Mouse (Mus musculus) urinary bladder, adult 18-20 months (tissue): ENCODE results near the gene Mtmr3.

Source experiments
- DNase-seq, 2 experiments: peaks; one replicate each; pipeline ENCODE4 v3.0.0; 2022; ENCODE audit warnings: low spot score in 2 of 2, mixed read lengths in 2 of 2

The Mtmr3 gene

DNA sequence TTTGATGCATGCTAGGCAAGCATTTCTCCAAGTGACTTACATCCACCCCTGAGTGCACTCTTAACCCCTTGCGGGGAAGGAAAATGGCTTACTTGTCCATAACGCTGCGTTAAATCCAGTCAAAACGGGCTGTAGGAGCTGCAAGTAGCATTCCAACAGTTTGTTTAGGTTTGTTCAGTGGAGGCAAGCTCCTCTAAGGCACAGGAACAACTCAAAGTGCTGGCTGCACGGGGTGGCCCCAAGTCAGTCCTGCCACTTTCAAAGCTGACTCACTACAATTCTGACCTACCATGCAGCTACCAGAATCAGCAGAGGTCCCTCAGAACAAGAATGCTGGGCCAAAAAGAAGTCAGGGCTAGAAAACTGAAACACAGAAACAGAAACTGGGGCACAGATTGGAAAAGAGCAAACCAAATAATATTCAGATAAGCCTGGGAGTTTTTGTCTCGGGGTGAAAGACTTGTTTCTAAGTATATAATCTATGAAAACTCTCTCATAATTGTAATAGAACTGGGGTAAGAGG, 72.5 kb downstream of the Mtmr3 start:
- DNase-seq: no peak

DNA sequence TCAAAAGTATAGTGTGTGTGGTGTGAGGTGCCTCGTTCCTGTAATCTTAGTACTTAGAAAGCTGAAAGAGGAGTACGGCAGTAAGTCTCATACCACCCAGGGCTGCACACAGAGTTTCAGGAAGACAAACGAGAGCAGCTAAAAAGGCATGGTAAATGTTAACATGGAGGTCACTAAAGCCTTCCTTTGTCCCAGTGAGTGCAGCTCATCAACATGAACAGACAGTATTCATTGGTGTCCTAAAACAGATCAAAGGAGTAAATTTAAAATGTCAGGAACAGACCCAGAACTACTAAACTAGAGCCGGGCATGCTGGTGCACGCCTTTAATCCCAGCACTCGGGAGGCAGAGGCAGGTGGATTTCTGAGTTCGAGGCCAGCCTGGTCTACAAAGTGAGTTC, 75.7 kb downstream of the Mtmr3 start:
- no peak for DNase-seq

DNA sequence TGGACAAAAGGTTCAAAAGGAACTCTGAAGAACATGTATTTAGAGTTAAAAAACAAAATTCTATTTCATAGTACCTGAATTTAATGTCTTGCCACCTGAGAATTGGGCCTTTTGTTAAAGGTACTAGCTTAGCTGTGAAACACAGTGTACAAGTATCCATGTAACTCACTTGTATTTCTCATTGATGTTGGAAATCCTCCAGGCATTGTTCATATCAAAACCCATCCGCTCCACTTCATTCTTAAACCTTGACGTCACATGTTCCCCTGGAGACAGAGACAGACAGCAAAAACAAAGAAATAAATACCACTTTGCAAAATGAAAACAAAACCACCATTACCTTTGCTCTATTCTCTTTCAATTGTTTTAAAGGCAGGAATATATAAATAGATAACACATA, 87.2 kb downstream of the Mtmr3 start:
- DNase-seq: no peak

DNA sequence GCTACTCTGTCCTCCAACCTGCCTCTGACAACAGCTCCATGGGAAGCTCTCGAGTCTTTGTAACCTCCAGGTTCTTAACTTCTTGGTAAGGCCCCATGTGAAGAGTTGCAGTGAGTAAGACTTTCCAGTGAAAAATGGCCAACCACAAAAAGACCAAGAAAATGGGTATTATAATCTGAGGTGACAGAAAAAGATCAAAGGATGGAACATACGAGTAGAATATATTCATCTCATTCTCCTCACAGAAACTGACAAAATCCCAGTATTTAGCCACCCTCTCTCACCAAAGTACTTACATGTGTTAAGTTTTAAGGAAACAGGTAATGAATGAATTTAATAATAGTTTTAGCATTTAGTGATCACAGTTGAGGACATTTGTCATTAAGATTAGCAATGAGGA, 88.2 kb downstream of the Mtmr3 start:
- no peak for DNase-seq

DNA sequence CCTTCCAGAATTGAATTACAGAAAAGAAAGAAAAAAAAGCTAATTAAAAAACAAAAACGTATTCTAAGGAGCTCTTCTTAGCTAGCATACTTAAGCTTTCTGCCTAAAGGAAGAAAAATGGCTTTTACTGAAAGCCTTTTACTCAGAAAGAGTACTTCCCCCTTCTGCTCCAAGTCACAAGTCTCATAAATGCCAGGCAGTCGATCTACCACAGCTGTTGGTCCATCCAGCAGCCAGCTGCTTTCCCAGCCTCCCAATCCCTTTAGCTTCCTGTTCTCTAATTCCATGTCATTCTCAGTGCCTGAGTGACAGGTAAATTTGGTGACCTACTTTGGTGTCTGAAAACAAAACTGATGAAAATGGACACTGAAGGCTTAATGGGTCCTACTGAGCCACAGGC, 92.5 kb downstream of the Mtmr3 start:
- peak in 1 of 2 experiments; percentile 25 for DNase-seq

DNA sequence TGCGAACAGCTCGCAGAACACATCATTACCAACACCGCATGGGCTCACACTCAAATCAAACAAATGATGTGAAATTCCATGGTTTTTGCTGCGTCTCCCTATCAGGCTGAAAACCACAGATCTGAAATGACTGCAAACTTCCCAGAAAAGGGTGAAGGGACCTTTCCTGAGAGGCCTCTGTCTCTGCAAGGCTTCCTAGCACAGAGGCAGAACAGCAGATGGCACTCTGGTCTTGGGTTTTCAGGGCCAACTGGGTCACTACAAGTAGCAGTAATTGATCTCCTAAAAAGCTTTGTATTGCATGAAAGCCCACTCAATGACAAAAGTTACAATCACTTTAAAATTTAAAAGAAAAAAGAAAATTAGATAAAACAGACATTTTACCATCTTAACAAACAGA, 93.8 kb downstream of the Mtmr3 start:
- DNase-seq: no peak

DNA sequence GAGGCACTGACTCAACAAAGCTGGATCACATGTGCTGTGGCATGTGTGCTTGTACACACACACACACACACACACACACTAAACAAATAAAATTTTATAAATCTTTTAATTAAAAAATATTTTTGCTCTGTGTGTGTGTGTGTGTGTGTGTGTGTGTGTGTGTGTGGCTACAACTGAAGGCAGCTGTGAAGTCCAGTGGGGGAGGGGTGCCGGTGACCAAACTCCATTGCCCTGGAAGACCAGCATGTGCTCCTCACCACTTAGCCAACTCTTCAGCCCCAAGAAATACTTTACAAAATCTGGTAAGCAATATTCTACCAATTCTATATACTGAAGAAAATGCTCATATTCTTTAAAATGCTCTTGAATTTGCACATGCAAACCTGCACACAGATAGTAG, 94.4 kb downstream of the Mtmr3 start:
- no peak for DNase-seq

DNA sequence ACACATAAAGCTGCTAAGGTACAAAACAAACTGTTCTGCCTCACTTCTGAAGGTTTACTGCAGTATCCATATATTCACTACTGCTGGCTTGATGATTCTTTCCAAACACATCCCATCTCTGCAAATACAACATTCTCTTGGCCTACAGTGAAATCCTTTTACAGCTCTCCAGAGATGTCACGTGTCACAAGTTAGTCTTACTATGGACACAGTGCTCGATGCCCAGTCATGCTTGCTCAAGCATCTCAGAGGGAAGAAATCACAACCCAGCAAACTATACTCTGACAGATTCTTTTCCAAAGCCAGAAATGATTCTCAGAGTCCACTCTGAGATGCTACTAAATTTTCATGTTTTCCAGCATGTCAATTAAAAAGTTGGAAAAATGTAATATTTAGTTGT, 95.2 kb downstream of the Mtmr3 start:
- no peak for DNase-seq

DNA sequence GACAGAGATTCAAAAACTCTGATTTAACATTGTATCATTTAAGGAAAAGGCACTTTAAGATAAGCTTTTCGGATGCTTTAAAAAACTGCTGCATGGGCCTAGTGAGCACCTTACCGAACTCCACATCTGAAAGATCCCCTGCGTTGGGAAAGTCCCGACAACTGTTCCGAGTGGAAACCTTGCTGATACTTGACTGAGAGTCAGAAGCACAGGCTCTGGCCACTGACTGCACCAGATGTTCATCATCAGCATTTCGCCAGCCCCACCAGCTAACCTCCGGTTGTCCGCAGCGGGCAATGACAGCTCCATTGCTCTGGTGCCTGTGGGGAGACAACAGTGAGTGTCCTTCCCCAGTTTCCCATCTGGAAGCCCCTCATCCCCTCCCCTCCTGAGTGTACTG, 95.9 kb downstream of the Mtmr3 start:
- DNase-seq: peak in 1 of 2 experiments; percentile 16

DNA sequence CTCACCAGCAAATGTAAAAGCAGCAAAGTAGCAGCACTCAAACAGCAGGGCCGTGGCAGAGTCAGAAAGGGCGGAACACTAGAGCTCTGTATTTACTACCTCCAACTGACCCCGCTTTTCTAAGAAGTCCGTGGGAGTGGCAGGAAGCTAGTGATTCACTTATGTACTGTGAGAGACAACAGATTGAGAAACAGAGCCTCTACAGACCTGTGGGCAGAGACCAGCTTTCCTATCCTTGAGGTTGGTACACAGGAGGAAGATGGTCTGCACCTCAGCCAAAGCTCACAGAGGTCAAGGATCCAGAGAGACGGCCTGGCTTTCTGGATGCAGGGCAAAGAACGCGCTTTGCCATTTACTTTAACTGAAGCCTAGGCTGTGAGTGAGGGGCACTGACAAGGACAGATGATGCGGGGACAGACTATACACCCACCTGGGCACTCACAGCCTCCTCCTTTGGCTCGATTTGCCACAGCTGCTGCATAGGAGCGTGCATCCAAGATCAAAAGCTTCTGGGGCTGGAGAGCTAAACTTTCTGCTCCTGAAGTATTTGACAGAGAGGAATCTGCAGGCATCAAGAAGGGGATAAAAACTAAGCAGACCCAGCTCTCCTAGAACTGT, 97.1 kb downstream of the Mtmr3 start:
- DNase-seq: peak in 1 of 2 experiments; percentile 50

DNA sequence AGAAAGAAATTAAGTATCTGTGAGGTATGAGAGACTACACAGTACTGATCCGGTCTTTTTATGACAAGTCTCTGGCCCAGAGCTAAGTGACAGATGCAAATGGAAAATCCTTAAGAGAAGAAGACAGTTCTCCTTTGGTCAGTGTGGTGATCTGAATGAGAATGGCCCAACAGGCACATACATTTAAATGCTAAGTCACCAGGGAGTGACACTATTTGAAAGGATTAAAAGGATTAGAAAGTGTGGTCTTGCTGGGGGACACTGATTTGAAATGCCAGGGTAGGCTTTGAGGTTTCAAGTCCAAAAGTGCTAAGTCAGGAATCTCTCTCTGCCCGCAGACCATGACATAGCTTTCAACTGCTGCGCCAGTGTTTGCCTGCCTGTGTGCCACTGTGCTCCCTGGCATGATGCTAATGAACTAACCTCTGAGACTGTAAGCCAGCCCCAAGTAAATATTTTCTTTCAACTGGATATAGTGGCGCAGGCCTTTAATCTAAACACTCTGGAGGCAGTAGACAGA, 99.6 kb downstream of the Mtmr3 start:
- no peak for DNase-seq

DNA sequence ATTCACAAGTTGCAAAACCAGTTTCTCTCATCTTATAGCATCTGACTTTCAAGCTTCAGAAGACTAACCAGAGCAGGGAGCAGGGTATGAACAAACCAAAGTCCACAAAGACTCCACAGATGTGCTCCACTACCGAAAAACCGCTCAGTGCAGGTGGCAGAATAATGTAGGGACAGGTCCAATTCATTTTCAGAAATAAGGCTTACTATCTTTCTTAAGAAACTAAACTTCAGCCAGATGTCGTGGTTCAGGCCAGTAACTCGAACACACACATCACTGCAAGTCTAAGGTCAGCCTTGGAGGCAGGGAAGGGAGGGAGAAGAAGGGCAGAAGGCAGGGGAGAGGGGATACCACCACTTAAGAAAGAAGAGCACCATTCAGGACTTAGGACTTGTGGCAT, 105.5 kb downstream of the Mtmr3 start:
- no peak for DNase-seq

DNA sequence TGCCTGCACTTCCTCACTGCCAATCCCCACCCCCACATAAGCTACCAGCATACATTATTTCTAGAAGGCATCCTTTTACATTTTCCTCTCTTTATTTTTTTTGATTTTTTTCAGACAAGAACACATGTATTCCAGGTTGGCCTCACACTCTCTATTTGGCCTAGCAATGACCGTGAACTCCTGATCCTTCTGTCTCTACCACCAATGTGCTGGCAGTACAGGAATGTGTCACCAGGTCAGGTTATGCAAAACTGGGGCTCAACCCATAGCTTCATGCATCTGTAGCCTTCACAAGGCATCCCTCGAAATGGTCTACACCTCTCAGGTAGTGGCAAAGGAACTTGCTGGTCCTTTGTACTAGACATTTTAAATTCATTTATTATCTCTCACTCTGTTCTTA, 105.9 kb downstream of the Mtmr3 start:
- no peak for DNase-seq

DNA sequence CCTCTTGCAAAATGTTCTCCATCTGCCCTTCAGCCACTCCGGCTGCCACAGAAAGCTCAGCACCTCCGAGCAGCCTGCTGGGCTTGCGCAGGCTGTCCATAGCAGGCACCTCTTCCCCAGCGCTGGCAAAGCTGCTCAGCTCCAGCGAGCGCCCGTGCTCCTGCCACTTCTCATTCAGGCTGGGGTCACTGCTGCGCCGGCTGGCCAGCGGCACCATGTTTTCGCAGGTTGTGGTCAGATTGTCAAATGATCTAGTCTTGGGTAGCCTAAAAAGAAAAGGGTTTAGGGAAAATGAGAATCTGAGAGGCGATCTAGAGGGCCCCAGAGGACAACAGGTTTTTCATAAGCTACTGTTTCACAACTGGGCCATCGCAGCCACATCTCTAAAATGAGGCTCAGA, 106.3 kb downstream of the Mtmr3 start:
- DNase-seq: no peak

DNA sequence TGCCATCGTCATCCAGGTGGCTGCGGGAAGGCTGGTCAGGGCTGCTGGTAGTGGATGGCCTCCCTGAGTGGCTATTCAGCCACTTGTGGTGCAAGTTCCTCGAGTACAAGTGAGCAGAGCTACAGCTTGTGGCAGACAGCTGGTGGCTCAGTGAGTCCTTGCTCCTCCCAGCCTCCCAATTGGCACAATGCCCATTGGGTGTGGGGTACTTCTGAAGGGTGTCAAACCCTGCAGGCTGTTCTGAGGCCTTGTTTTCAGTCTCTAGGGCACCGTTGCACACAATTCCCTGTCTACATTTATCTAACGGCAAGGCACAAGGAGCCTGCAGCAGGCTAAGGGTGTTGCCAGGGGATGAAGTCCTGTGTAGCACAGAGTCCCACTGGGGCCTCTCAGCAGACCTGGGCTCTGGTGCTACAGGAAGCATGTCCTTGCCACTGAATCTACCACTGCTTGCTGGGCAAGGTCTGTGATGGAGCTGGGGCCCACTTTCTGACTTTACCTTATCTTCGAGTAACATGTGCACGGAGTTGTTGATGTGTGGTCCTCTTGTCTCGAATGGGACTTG, 107.2 kb downstream of the Mtmr3 start:
- peak in 1 of 2 experiments; percentile 15 for DNase-seq

DNA sequence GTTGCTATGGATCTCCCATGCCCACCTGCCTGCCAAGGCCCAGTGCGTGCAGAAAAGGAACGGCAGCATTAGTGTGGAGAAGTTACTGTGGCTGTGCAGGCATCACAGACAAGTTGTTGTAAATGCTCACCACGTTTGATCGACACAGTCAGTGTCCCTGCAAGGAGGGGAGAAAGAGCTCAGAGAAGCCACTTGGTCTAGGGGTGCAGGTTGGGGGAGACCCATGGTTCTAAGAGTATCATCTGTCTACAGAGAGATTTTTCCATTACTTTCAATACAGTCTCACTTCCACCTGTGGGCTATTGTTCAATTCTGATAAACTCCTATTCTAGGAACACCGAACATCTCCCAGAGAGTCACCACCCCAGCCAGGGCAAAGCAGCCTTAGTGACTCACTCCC, 110.1 kb downstream of the Mtmr3 start:
- DNase-seq: no peak

DNA sequence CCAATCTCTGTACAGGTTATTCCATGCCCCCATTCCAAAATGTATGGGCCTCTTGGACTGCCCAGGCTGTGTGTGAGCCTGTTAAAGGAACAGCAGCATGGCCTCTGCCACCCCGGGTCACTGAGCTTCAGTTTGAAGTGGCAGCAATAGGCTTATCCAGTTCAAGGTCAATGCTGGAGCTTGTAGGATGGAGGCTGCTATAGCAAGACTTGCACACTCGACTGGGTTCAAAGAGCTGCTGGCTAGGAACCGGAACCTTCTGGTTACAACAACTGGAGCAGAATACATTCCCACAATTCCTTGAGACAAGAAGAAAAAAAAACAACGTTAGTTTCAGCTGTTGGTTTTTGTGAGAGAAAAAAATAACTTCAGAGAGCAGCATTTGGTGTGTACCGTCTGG, 112.0 kb downstream of the Mtmr3 start:
- DNase-seq: no peak

DNA sequence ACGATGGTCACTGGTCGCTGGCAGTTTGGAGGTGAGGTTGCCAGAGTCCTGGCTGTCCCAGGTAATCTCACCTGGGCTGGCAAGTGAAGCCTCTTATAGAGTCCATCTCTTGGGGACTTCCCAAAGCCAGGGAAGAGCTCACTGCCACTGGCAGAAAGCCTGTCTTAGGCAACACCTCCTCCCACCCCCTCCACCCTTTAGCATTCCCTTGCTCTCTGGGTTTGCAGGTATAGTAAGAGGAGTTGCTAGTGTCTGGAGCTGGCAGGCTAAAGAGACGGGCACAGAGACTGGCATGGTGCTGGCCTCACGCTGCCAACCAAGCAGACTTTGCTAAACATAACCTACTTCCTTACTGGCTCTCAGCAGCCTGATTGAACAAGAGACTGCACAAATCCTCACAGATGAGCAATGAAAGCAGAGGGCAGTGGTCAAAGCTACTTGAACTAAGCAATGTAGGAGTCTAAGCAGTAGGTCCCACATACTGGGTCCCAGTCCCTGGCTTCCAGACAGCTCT, 118.4 kb downstream of the Mtmr3 start:
- DNase-seq: no peak

DNA sequence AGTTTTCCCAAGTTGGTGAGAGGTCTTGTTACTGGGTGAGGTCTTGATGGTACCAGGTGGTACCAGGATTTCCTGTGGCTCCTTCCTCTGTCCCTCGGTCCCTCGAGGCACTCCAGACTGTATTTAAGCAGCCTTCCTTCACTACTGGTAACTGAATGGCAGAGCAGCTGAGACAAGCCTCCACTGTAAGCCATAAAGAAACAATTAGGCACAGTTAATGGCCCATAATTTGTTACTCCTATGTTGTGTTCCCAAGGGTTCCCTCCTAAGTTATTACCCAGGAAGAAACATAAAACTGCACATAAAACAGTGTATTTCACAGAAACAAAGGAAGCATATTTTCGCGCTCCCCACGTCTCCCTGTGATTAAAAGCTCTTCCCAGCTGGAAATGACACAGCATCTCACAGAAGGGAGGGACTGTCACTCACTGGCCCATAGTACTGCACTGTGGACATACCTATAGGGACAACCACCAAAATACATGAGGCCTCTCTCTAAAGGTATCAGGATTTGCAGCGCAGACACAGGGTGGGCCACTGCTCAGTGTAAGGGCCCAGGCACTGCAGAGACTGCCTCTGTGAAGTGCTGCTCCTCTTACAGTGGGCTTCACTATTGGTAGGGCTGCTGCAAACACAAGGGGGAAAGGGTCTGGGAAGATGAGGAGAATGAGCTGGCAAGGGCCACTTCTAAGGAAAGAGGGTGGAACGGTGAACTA, 122.0 kb downstream of the Mtmr3 start:
- no peak for DNase-seq

DNA sequence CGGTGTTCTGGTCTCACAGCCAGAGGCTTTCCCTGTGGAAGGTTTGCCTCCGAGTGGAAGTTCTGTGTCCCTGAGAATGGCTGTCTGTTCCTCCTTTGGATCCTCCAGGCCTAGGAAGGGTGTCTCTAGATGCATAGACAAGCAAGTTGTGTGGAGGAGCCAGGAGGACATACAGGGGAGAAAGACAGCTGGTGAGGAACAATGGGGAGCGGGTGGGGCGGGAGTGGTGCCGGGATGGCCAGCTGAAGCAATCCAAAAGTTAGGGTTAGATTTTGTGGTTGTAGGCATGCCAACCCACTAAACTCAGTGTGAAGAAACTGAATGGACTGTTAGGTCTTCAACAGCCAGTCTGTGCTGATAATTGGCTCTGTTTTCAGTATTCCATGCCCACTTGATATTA, 122.9 kb downstream of the Mtmr3 start:
- no peak for DNase-seq

DNA sequence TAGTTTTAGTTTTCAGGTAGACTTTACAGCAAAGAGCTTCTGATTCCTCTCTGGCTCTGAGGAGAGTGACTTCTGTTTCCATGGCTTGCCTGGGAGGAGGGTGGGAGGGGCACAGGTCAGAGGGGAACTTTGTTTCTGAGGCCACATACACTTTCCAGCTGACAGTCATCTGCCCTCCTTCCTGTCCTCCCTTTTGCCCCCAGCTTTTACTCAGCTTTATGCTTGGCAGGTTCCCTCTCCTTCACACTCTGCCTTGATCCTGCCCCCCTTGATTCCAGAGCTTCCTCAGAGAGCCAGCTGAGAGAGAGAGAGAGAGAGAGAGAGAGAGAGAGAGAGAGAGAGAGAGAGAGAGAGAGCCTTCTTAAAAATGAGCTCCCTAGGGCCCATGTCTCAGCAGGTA, 123.4 kb downstream of the Mtmr3 start:
- no peak for DNase-seq

DNA sequence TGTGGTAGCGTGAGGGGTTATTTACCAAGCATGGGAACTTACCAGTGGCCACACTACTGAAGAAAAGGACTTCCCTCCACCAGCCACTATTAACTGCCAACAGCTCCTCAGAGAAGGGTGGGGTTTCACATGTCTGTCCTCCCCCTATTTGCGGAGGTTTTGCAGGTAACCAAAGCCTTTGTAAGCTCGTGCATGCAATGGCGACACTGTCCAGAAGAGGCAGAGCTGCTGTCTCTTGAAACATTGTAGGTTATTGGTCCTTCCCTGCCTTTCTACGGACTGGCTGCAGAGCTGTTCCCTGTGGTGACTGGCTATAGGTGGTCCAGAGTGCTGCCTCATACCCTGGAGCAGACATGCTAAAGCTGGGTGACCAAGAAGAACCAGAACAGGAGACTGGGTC, 125.6 kb downstream of the Mtmr3 start:
- DNase-seq: no peak

DNA sequence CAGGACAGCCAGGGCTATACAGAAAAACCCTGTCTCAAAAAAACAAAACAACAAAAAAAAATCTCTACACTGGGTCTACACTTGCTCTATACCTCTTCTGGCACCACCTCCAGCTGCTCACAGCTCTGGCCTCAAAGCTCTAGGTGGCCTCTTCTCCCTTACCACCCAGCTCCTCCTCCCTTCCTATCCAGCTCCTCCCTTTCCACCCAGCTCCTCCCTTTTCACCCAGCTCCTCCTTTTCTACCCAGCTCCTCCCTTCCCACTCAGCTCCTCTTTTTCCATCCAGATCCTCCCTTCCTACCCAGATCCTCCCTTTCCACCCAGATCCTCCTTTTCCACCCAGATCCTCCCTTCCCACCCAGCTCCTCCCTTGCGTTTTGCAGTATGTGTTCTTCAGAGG, 127.2 kb downstream of the Mtmr3 start:
- DNase-seq: no peak
